Mouse (Mus musculus) thymus, adult 2 months (tissue): Measurements from ENCODE around the gene Gm20388.

Source experiments
- CTCF ChIP-seq: fragments of 200-500 bp; IDR thresholded peaks from 2 replicates; pipeline ENCODE4 v1.5.1; 2012; ENCODE audit warnings: mild to moderate bottlenecking, control low read depth, low read length, moderate library complexity, borderline replicate concordance; ENCODE audit not compliant: control insufficient read depth, poor library complexity, insufficient read depth; ENCODE audit errors: extremely low read depth
- POLR2A ChIP-seq: fragments of 200-500 bp; IDR thresholded peaks from 2 replicates; pipeline ENCODE4 v1.6.1; 2012; ENCODE audit warnings: mild to moderate bottlenecking, low read length, control low read depth, moderate library complexity; ENCODE audit not compliant: control insufficient read depth, poor library complexity, insufficient read depth; ENCODE audit errors: extremely low read depth

DNA sequence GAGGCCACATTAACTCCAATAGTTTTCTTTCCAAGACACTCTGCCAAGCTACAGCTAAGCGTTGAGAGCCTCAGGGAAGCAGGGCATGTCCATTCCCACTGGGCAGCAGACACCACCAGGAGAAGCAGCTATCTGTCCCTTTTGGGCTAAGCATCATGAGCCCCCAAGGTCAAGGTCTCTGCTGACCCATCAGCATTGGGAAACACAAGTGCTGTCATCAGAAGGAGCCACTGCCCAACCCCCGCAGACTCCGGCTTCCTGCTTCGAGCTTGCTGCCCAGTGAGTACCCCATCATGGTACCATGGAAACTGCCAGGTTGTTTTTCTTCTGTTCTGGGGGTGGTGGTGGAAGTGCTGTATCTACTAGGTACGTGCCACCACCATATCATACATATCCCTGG lies 1957.6 kb downstream of the Gm20388 start:
- no peak for TF ChIP-seq CTCF
- no peak for TF ChIP-seq POLR2A
